In genomic region chr19:56449537-56449936, GRCm38 (mm10) we compare ENCODE assay signal across 26 mouse cellular contexts. TPM values are rescaled to one million over a fixed set of nuclear protein-coding genes. Genes with fewer than 3 reads are reported as not detected.
"Had no signal": no experiment of that assay in that cellular context is flagged by ENCODE, and none has a peak within 500 bp of the region (broad histone marks: within the 10 kb centered on the region; RNA-seq: fewer than 3 reads in every experiment).

No protein-coding gene starts in this region.

- DNase-seq: gastrocnemius, postnatal 14 days; gastrocnemius, postnatal 36 days; heart, adult 18-20 months; heart, postnatal 10 days; heart, postnatal 4 days; kidney, adult 18-20 months; kidney, adult 8-10 months; kidney, postnatal 10 days; kidney, postnatal 25 days; kidney, postnatal 4 days; liver; liver, embryonic 13.5 days had no signal

- H3K27ac ChIP-seq: heart, embryonic 10.5 days; hindbrain, embryonic 10.5 days; hindbrain, embryonic 12.5 days; hindbrain, embryonic 14.5 days; intestine, embryonic 15.5 days; layer of hippocampus, adult 2 months; limb, embryonic 10.5 days; limb, embryonic 12.5 days; liver, embryonic 13.5 days; liver, embryonic 15.5 days had no signal

- H3K4me3 ChIP-seq: heart, embryonic 10.5 days; heart, embryonic 12.5 days; hindbrain, embryonic 10.5 days; hindbrain, embryonic 12.5 days; intestine, embryonic 15.5 days; layer of hippocampus, adult 2 months; limb, embryonic 10.5 days; limb, embryonic 12.5 days; liver, embryonic 13.5 days; liver, embryonic 15.5 days had no signal

- H3K4me1 ChIP-seq: heart, embryonic 12.5 days; hindbrain, embryonic 10.5 days; hindbrain, embryonic 12.5 days; liver, embryonic 13.5 days; liver, embryonic 15.5 days had no signal

RNA-seq across cellular contexts. Expression of gene Plekhs1, which starts 11.9 kb away (rescaled TPM):
- total RNA-seq: gastrocnemius, adult 18-20 months; heart, adult 18-20 months had no signal
- polyA plus RNA-seq: heart, embryonic 10.5 days; heart, embryonic 12.5 days; heart, embryonic 14.5 days; liver, embryonic 11.5 days; liver, embryonic 13.5 days; liver, embryonic 15.5 days had no signal

RNA-seq across cellular contexts. Expression of gene Nrap, which starts 59.7 kb away (rescaled TPM):
- polyA plus RNA-seq: inflammation-experienced regulatory T-cells, adult 6 months had no signal
